Mouse (Mus musculus): ENCODE results near the gene Olfr282.

DNA sequence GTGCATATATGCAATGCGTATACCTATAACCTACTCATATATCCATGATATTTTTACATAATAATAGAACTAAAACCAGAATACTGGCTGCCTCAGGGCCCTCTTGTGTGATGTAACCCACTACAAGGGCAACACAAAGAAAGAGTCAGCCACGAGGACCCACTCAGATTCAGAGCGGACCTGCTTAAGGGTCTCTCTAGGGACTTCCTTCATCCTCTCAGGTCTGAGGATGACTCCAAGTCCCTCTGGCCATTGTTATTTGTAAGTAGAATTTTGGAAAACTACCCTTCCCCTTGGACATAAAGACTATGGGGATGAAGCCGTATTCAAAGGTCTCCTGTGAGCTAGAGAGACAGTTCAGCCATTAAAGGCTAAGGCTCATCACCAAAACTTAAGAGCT lies 38.6 kb downstream of the Olfr282 start, which contains the start of gene OR5BS1P:
- TF ChIP-seq CTCF (IDR thresholded peaks at IDR 0.05; ENCODE audit: low read depth, low read length) = no peak
- no peak for TF ChIP-seq POLR2AphosphoS5 (IDR thresholded peaks at IDR 0.05; ENCODE audit: insufficient replicate concordance, low read depth, low read length)
- no peak for TF ChIP-seq TAL1 (conservative IDR thresholded peaks at IDR 0.05; ENCODE audit: low read depth, low read length)
- TF ChIP-seq GATA1 (IDR thresholded peaks at IDR 0.05; ENCODE audit: borderline replicate concordance, low read length) = no peak
